In genomic region chr13:29482147-29482863, GRCm38 (mm10) we compare ENCODE assay signal across 16 mouse cellular contexts.
"Had no signal": no experiment of that assay in that cellular context is flagged by ENCODE, and none has a peak within 500 bp of the region (broad histone marks: within the 10 kb centered on the region; RNA-seq: fewer than 3 reads in every experiment).

No protein-coding gene starts in this region.

- H3K9me3 ChIP-seq: limb, embryonic 12.5 days; liver, embryonic 13.5 days; lung, embryonic 15.5 days; neural tube, embryonic 12.5 days had no signal

- H3K4me3 ChIP-seq: layer of hippocampus, adult 2 months; limb, embryonic 12.5 days; liver, embryonic 13.5 days; lung, embryonic 15.5 days; neural tube, embryonic 12.5 days had no signal

- H3K27ac ChIP-seq: kidney, postnatal 0 days; layer of hippocampus, adult 2 months; limb, embryonic 12.5 days; liver, embryonic 13.5 days; lung, embryonic 15.5 days; neural tube, embryonic 12.5 days had no signal

- H3K4me1 ChIP-seq: limb, embryonic 12.5 days; liver, embryonic 13.5 days; lung, embryonic 15.5 days; neural tube, embryonic 12.5 days had no signal

- H3K4me2 ChIP-seq: limb, embryonic 12.5 days; liver, embryonic 13.5 days; lung, embryonic 15.5 days; neural tube, embryonic 12.5 days had no signal

- H3K36me3 ChIP-seq: limb, embryonic 12.5 days; liver, embryonic 13.5 days; lung, embryonic 15.5 days; neural tube, embryonic 12.5 days had no signal

- DNase-seq: kidney, adult 9 months; kidney, postnatal 4 days; liver; liver, embryonic 13.5 days; liver, postnatal 0 days; lung, postnatal 14 days; retina, postnatal 1 day; right cerebral cortex, postnatal 4 days; spleen, adult 18-20 months; thymus, adult 18-20 months; thymus, postnatal 14 days had no signal

- ATAC-seq: liver, postnatal 0 days had no signal

- H3K9ac ChIP-seq: limb, embryonic 12.5 days; liver, embryonic 13.5 days; liver, postnatal 0 days; lung, embryonic 15.5 days; neural tube, embryonic 12.5 days had no signal

- H3K27me3 ChIP-seq: limb, embryonic 12.5 days; liver, embryonic 13.5 days; lung, embryonic 15.5 days; neural tube, embryonic 12.5 days had no signal
